Mouse (Mus musculus) megakaryocyte, embryonic 14.5 days (primary cell): ENCODE measurements around the gene Erlin1.

Experiments used
- FLI1 ChIP-seq: IDR thresholded peaks from 2 replicates; pipeline ENCODE4 v1.6.1; 2012; ENCODE audit warnings: low read length, inconsistent platforms, mixed read lengths
- GATA1 ChIP-seq: IDR thresholded peaks from 3 replicates; pipeline ENCODE4 v1.6.1; 2012; ENCODE audit warnings: mixed read lengths, low read length, inconsistent platforms, borderline replicate concordance

GRCm38 (mm10) chr19:44106831-44107660 lies 37.5 kb upstream of the Erlin1 start, which contains the start of gene Chuk:
- TF ChIP-seq GATA1 (no peak), FLI1 (no peak)
